Mouse (Mus musculus) CD4-positive helper T cell, adult 2 months (primary cell): ENCODE measurements around the gene Mfap1b.
"Not testable (repeated sequence)": the region's sequence is repeated elsewhere in the genome, so short reads cannot be mapped to it uniquely, and the experiment has no call there.

ENCODE experiments used
- DNase-seq: peaks from one replicate; pipeline ENCODE4 v3.0.0-alpha.2; 2012; ENCODE audit warnings: low read depth, missing footprints, low spot score

The Mfap1b gene

DNA sequence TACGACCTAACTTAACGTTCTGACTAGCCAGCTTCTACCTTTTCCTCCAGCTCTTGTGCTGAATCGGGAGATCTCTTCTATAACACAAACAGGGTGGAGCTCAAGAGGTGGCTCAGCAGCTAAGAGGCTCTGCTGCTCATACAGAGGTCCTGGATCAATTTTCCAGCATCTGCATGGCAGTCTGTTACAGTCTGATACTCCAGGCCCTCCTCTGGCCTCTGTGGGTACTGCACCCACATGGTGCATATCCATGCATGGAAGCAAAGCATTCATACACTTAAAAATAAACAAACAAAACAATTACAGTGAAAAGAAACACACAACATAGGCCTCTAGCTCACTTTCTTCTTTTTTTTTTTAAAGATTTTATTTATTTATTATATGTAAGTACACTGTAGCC lies 1.1 kb downstream of the Mfap1b start:
- DNase-seq, result not testable (repeated sequence)

DNA sequence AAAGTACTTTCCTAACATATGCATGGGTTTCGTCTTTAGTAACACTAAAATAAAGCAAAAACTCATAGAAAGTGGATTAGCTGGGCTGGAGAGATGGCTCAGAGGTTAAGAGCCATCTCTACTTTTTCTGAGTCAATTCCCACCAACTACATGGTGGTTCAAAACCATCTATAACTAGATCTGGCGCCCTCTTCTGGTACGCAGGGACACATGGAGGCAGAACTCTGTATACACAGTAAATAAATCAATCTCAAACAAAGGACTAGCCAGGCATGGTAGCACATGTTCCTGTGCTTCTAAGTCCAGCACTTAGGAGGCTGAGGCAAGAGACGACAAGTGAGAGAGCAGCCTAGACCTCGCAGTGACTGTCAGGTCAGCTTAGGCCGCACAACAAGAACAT lies 4.9 kb downstream of the Mfap1b start:
- not testable (repeated sequence) for DNase-seq

DNA sequence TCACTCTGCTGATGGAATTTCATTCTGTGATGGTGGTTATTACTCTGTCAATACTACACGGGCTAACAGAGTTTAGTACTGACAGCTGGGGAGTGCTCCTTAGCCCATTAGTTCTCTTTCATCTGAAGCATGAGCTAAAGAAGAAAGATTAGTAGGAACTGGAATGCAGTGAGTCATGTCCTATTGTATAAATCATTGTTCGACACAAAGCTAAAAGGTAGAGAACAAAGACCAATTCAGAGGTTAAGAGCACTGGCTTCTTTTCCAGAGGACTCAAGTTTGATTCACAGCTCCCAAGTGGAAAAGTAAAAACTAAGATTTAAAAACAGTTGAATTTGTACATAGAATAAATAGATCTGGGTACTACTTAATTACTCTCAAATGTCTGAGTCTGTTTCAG lies 13.8 kb downstream of the Mfap1b start:
- no peak for DNase-seq

DNA sequence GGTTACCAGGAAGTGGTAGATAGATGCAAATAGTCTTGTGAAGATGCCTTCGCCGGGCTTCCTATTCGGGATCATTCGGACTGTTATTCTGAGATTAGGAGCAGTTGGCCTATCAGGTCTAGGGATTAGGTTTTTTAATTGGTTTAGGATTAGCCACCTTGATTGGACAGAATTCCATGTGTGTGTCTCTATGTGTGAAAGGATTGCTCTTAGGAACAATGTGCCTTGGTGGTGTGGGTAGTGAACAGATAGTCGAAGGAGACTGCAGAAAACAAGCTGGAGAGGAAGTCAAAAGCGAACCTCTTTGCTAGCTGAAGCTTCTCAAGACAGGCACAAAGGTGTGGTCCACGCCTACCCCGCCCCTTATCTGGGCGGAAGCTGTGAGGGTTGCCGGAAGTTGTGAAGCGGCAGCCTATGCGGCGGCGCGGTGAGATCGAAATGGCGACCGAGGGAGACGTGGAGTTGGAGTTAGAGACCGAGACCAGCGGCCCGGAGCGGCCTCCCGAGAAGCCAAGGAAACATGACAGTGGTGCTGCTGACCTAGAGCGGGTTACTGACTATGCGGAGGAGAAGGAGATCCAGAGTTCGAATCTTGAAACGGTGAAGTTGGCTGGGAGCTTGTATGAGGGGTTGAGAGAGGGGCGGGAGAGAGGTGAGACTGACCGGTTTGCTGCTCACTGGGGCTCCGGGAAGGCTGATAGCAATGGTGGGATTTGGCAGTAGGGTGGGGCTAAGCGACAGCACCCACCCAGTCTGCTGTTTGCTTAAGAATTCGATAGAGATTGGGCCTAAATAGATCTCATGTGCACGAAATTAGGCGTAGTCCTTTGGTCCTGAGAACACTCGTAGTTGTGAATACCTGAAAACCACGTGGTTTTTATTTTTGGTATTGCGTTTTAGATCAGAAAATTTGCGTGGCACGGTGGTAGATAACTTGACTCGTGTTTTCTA lies 16.9 kb downstream of the Mfap1b start, which contains the start of gene Serinc4:
Gene Serinc4 (minus strand): TSS at position 90 of the 951 bp plus-strand sequence.
- DNase-seq, result peak; percentile 93

DNA sequence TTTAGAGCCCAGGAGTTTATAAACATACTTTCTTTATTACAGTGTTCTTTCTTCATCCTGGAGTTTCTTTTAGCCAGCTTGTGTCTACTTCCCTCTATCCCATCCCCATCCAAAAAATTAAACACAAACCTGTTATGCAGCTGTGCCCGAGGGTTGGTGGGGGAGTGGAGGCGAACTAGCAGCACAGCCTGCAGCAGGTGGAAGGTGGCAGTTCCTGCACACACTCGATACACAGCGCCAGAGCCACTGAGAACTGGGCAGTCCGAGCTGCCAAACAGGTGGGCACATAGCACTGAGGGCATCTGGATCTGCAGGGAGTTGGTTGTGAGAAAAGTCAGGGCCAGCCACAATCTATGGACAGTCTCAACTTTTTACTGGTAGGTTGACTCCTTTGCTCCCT lies 18.3 kb downstream of the Mfap1b start:
- DNase-seq, result no peak

DNA sequence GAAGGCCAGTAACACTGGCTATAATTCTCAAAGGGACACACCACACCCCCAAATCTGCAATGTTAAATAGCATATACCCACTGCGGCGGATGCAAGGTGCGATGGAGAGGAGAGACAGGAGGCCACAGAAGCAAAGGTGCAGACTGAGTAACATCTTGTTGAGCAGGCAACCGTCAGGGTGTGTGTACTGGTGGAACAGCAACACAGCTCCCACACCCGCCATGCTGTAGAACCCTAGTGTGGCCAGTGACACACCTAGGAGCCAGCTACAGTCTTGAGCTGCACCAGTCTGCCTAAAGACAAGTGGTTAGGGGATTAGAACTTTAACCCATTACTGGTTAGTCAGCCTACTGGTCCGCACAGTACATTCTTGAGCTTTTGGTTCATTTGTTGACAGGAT lies 19.9 kb downstream of the Mfap1b start:
- no peak for DNase-seq

DNA sequence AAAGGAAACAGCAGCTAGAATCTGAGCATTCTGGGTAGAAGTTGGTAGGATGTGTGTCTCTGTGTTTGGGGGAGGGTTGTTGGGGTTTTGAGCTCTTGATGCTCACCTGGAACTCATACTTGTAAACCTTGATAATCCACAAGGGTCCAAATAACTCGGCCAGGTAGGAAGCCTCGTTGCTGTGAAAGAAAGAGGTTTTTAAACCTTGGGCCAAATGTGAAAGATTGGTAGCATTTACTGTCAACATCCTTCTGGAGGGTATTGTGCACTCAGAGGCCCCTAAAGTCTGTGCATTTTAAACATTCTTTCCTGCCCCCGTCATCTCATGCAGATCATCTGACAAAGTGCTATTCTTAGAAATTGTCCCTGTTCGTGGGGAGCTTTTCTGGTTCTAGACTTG lies 20.9 kb downstream of the Mfap1b start, which contains the start of gene Hypk:
Gene Hypk (plus strand): TSS at position 301 of the 400 bp plus-strand sequence.
- no peak for DNase-seq

DNA sequence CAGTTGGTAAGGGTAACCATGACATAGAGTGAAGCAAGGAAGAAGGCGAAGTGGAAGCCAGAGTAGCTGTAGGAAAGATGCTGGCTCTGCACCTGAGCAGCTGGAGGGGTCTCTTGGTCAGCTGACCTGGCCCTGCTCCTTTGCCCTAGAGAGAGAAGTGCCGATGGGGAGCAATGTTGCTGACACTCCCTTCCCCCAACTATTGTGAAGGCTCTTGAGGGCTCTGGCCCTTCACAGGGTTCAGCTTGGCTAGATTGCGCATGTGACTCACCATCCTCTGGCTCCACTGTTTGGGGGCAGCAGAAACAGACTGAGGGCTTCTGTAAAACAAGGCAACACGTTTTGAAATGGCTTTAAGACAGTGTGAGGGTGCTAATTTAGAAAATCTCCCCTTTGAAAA lies 21.5 kb downstream of the Mfap1b start:
- DNase-seq, result no peak

DNA sequence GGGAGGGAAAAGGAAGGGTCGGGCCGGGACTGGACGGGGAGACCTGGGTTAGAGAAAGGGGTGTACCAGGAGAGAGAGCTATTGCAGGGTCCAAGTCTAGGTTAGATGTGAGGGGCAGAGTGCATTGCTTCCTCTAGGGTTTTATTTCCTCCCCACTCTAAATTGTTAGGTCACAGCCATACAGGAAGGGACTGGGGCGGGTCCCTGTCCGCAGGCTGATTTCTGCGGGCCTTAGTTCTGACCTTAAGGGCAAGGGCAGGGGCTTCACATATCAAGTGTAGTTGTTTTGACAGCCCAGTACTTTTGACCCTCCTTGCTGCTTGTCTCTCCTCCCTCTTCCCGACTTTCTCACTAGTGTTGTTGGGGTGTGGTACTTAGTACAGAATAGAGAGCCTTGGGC lies 23.8 kb downstream of the Mfap1b start:
- DNase-seq, result peak; percentile 33

DNA sequence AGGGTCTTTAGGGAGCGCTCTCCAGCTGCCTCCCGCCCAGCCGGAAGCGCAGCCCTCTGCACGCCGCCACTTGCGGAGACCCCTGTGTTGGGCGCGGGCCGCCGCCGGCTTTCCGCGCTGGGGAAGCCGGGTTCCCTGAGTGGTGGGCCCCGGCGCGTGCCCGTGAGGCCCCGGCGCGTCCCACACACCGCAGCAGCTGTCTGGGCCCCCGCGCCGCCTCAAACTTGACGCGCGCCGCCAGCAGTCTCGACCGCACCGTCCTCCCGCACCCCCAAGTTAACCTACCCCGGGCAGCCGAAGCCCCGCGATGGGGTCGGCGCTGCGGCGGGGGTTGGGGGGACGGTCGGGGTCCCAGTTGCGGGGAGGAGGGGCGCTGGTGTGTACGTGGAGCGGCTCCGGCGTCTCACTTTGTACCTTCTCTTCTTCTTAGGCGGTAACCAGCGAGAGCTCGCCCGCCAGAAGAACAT lies 24.3 kb downstream of the Mfap1b start:
- DNase-seq, result no peak

DNA sequence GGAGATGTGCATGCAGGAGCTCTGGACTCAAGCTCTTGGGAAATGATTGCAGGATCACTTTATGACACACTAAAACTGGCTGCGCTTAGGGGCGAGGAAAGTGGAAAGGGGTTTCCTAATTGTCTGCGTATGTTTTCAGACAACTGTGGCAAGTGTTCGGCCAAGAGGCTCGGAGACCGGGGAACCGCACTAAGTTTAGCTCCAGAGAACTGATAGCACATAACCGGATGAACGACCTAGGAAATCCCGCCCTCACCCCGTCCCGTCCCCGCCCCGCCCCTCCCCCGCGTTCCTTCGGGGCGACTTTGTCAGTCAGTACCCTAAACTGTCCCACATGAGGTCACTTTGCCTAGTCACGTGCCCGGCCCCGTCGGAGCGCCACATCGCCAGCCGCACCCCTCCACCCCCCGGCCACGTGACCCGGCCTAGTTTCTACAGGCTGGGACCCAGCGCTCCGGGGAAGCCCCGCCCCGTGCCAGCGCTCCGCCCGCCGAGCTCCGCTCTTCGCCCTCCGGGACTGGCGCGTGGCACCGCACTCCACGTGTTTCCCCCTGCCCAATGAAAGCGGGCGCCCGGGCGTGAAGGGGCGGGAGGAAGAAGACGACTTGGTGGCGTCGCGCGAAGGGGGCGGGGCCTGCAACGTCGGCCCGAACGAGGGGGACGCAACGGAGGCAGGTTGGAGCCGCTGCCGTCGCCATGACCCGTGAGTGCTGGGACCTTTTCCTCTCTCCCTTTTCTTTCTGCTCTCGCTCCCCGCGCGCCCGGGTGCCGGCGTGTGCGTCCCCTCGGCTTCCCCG lies 24.9 kb downstream of the Mfap1b start, which contains the start of gene Serf2:
Gene Serf2 (plus strand): TSS at position 457 of the 797 bp plus-strand sequence.
- DNase-seq, result peak; percentile 100

DNA sequence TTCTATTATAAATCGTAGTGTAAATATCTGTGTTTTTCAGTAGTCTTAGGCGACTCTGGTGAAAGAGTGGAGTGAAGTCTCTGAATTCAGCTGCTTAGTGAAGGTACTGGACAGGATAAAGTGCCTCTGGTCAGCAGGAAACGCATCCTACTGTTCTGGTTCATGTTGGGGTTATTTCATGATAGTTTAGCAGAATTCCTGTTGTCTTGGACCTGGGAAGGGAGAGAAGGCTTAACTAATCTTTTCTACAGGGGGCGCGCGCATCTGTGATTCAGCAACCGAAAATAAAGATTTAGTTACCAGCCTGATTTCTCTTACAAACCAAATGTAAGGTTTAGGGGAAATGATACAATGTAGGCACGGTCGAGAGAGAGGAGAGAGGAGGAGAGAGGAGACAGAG lies 25.7 kb downstream of the Mfap1b start:
- DNase-seq, result no peak

DNA sequence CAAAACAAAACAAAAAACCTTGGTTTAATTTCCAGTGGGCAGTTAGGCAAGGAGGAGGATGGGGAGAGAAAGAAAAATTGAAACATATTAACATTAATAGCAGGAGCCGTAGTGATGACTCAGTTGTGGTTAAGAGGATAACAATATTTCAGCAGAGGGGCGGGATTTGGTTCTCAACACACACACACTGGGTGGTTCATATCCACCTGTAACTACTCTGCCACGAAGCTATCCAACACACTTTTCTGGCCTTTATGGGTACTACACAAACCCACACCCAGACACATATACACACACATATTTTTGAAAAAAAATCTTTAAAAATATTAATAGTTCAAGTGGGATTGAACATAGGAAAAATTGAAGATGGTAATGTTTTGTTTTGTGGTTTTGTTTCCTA lies 26.9 kb downstream of the Mfap1b start:
- peak; percentile 29 for DNase-seq

DNA sequence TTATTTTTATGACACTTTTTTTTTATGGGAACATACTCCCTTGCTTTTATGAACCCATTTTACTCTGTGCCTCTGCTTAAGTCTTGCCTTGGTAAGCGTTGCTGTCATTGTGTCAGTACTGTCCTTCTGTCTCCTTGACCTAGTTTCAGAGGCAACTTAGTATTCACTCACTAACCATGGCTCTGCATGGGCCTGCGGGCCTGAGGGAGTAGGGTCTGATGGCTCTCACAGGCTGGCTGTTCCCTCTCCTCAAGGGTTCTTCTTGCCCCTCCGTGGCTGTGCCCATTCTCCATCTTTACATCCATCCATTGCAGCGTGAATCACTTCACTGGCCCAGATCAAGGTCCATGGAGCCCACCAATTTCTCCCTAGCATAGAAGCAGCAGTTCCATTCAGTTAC lies 27.4 kb downstream of the Mfap1b start:
- no peak for DNase-seq

DNA sequence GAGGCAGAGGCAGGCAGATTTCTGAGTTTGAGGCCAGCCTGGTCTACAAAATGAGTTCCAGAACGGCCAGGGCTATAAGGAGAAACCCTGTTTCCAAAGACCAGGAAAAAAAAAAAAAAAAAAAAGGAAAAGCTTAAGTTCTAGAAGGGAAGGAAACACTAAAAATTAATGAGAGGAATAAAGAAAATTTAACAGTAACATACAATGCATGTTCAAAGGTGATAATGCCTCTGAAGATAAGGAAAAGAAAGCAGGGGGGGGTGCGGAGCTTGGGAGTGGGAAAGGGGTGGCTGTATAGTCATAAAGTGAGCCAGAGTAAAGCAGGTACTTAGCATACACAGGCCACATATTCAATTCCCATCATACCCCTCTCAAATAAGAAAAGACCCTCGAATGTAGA lies 28.8 kb downstream of the Mfap1b start:
- DNase-seq, result no peak

DNA sequence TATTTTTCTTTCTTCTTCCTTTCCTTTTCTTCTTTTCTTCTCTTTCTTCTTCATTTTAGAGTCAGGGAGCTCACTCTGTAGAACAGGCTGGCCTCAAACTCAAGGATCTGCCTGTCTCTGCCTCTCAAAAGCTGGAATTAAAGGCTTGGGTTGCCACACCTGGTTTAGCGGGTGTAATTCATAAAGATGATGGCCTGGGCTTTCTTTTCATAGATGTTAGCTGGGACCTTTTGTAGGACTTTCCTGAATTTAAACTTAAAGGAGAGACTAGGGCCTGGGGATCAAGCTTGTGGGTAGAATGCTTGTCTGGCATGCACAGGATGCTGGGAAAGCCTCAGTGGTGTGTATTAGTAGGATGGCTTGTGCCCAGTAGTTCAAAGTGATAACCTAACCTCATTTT lies 29.7 kb downstream of the Mfap1b start, which contains the start of gene Ell3:
Gene Ell3 (minus strand): TSS at position 101 of the 400 bp plus-strand sequence.
- DNase-seq, result no peak

DNA sequence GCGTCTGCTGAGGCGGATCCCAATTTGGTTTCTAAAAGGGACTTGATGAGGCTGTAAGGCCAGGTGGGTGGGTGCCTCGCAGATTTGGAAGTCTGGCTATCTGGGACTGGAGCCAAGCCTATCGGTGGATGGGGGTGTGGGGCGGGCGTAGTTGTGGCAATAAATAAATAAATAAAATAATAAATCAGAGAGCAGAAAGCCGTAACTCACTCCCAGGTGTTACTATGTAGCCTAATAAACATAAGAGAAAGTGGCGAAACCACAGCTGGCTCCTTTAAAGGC lies 30.9 kb downstream of the Mfap1b start:
- DNase-seq, result no peak

DNA sequence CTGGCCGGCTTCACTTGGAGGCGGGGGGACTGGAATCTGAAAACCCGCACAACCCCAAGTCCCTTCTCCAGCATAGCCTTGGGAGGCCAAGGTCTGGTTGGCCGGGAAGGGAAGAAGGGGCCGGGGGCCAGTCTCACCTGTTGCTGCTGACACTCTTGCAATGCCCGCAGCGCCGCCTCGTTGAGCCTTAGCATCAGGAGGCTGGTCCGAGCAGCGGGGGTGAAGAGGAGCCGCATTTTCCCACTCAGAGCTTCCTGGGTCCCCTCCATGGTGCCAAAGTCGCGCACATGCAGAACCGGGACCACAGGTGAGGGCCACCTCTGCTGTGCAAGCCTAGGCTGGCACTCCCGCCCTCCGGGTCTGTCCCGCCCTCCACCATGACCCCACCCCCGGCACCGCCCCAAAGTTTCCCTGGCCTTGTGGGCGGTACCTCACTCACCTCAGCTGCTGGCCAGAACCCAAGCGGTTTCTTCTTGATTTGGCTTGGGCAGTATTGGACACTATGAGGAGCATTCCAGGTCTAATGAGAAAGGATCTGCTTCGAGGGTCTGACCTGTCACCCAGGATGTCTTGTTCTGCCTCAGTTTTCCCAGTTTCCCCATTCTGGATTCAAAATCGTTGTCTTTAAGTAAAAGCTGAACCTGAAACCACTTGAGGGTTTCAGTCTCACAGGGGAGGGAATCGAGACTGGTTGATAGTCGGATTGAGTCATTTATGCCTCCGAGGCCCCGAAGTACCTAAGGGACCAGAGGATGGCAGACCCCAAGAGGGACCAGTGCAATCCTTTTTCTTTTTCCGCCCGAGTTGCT lies 31.4 kb downstream of the Mfap1b start:
- peak; percentile 85 for DNase-seq

DNA sequence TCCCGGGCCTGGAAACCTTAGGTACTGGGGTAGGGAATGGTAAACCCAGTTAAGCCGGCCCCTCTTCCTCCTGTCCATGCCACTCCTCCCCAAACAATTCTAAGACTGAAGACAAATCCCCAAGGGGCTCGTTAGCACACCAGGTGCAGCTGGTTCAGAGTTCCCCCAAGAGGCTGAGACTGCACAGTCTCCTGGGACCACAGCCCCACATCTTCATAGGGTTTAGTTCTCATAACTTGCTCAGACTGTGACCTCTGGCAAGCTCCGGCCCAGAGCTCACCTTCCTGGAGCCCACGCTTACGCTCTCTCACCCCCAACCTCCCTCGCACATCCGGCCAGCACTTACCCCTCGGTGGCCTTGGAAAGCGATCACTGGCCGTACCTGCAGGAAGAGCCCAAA lies 32.1 kb downstream of the Mfap1b start:
- DNase-seq, result no peak

DNA sequence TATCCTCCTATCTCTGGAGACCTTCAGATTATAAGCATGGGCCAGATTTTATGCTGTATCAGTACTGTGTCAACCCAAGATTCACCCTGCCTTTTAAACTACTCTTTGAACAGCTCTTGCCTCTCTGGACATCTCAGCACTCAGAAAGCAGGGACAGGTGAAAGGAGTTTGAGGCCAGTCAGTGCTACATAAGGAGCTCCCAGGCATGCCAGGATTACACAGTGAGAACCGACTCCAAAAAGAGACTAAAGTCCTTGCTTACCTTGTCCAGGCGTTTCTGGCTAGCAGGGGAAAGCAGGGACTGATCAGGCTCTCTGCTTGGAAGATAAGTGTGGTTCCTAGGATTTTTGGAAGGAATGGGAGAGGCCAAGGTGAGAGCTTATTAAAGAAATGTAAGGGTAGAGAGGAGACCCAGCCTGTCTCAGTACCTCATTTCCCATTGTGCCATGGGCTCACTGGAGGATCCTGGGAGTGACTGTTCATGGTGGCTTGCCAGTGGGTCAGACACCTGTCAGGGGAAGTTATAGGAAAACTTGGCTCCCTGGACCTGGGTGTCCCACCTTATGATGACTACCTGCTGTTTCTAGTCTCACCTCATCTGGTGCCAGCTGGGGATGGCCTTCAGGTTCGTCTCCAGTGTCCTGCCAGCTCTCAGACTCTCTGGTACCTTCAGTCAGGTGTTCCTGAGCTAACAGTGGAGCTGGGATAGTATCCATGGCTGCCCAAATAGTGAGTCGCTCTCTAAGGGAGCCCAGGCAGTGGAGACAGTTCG lies 32.8 kb downstream of the Mfap1b start:
- no peak for DNase-seq

DNA sequence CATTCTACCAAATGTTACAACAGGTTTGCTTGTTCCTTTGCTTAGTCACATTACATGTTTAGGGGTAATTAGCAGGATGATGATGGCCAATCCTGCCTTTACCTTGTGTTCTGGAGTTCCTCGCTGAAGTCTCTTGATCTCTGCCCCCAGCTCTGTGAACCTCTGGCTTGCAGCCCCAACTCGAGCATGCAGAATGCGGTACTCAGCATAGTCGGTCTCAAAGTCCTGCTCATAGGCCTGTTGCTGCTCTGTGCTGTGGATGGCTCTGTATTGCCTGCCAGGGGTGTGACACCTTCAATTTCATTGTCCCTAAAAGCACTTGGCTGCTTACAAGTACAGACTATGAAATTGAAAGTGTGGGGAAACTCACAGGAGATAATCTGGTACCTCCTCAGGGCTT lies 34.1 kb downstream of the Mfap1b start:
- no peak for DNase-seq
